Mouse (Mus musculus): ENCODE measurements around the gene Cul4a. TPM values are rescaled to one million over a fixed set of nuclear protein-coding genes. Genes with fewer than 3 reads are reported as not detected.

Cul4a gene
- total RNA-seq, 4 experiments from 2014 or later, result 160 to 191 (median 169) TPM

DNA sequence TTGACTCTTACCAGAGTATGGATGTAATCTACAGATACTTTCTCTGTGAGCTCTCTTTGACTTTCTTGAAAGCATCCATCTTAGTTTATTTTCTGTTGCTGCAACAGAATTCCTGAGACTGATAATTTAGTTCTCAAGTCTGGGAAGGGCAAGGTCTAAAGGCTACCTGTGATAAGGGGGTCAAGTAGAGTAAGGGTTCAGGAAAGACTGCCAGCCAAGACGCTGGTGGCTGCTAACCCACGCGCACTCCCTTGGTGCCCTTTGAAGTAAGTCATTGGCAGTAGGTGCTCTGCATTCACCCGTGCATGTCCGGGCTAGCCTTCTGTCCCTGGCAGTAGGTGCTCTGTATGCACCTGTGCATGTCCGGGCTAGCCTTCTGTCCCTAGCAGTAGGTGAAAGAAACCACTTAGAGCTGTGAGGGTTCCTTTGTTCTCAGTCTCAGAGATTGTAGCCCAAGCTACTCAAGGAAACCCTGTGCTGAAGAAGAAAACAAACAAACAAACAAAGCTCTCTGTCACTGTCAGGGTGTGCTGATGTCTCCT, 34.3 kb downstream of the Cul4a start:
- DNase-seq, result no peak

DNA sequence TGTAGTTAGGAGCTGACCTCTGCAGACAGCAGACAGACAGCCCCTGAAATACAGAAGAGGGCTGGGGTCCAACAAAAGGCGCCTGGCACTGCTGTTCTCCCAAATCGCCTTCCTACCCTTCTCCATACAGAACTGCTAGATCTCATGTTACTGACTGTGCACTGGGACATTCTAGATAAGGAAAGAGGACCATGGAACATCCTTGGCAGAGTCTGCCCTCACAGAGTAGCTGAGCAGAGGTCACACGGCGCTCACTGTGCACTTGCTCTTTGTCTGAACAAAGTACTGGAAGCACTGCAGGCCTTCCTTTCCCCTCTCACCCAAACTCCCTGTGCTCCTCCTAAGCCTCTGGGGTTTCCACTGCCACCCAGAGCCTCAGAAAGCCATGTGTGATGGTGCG, 36.3 kb downstream of the Cul4a start:
- no peak for DNase-seq

DNA sequence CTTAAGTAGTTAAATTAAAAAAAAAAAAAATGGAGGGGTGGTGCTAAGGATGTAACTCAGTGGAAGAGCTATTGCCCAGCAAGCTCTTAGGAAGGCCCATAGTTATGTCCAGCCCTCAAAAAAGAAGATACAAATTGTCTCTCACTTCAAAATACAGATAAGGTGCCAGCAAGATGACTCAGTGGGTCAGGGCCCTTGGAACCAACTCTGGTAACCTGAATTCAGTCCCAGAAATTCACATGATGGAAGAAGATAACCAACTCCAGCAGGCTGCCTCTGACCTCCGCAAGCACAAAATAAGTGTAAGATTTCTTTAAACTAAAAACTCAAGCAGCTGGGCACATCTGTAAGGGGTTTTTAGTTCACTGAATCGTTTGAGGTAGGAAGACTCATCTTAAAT, 43.1 kb downstream of the Cul4a start:
- DNase-seq, result peak; percentile 34

DNA sequence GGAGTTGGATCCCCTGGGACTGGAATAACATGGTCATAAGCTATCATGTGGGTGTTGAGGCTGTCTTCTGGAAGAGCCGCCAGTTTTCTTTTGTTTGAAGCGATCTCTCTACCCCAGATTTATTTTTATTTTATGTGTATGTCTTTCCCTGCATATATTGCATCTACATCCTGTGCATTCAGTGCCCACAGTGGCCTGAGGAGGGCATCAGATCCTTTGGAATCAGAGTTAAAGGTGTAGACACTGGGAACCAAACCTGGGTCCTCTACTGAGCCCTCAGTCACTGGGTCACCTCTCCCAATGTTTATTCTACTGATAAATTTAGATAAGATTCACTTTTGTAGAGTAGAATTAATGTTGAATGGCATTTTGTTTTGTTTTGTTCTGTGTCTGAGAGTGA, 43.9 kb downstream of the Cul4a start:
- DNase-seq, result no peak

DNA sequence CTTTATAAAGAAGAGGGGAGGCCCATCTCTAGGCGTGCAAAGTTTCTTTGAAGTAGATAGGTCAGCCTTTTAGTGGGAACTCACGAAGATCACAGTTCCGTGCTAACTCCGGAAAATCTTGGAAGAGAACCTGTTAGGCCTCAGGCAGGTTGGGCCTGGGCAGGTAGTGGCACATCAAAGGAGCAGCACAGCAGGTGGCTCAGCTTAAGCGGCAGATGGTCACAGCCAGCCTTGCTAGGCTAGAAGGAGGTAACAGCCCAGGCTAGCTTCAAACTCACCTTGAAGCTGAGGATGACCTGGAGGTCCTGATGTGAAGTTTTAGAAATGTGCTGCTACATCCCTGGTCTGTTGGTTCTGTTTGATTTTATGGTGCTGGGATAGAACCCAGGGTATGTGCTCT, 44.4 kb downstream of the Cul4a start:
- no peak for DNase-seq

DNA sequence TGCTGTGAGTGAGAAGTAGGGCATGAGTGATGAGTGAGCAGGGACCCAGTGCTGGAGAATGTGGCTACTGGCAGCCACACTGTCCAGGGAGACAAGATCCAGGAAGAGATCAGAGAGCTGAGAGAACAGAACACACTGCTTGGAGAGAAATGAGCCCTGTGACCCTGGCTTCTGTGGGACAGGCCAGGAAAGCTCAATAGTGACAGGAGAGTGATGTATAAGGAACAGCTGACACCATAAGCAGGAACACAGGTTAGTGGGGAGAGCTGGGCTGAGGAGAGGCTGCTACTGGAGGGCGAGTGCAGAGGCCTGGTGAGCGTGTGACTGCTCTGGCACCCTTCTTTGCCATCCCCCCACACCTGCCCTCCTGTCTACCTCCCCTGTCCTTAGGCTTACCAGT, 45.5 kb downstream of the Cul4a start:
- DNase-seq, result no peak

DNA sequence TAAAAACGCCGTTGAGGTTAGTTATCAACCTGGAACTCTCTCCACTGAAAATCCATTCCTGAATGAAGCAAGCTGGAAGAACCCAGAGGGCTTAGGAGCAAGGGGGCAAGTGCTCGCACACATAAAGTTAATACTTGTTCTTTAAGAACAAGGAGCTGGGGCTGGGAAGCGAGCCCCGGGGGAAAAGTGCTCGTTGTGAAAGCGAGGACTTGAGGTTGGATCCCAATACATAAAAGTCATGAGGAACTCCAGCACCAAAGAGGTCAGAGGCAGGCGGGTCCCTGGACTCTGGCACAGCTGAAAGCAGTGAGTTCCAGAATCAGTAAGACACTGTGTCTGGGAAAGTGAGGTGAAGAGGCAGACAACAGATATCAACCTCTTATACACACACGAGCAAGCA, 48.7 kb downstream of the Cul4a start:
- no peak for DNase-seq

DNA sequence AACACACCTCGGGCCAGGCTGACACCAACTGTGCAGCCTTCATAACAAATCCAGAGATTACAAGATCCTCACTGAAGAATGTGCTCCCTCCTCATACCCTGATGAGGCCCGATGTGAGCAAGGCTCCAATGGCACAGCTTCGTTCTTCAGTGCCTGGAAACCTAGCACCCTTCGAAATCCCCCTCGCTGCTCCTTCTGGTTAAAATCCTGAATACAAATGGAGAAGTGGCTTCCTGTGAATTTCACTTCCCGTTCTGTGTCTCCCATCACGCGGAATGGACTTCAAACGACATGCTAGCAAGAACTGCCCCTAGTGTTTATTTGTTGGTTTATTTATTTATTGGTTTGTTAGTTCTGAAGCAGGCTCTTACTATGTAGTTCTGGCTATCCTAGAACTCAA, 49.9 kb downstream of the Cul4a start:
- no peak for DNase-seq

DNA sequence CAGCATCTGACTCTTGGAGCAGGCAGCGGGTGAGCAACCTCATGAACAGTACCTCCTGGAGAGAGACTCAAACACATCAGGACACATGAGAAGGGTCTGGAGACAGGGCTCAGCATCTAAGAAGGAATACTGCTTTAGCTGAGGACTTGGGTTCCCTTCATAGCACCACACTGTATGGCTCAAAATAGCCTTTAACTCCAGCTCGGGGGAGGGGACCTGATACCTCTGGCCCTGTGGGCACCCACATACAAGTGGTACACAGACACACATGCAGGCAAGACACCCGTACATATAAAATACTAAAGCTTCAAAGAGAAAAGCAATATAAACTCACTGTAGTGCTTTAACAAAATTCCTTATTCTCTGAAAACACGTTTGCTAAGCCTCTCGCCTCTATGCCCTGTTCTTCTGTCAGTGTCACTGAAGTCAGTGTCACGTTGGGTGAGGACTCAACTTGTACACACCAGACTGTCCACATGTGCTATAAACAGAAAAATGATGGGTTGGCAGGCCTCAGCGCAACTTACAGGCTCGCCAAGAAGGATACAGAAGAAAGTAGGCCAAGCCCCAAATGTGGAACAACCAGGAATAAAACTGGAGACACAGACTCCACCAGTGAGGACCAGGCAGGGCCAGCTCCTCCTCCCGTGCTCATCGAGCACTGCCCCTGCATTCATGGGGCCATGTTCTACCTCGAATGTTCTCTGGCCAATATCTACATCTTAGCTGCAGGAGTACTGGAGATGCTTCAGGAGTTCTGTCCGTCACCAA, 51.1 kb downstream of the Cul4a start:
- DNase-seq, result no peak

DNA sequence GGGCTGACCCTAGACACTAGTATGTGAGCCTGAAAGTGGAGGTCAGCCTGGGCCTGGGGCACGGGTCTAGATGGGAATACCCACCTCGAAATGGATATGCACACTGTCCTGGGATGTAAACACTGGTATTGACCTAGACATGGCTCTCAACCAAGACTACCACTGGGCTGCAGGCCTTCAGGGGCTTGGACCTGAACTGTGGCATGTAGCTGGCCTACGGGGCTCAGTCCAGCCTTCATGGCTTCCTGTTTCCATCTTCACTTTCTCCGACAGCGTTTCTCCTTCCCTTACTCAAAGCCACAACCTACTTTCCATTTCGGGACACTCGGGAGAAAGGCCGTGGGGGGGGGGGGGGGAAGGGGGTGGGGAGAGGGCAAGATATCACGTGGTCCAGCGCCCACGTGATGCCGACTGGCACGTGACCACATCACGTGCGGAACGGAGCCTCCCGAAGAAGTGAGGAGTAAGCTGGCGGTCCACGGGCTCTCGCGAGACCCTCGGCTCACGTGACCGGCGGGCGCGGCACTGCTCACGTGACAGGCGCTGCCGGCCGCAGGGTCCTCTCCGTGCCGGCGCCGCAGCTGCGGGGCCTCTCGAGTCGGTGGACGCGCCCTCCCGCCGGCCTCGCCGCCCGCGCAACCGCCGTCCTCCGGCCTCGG, 53.4 kb downstream of the Cul4a start, which contains the start of gene Lamp1:
TSS of gene Lamp1 (plus strand) at position 444 of the 659 bp plus-strand sequence.
- peak; percentile 98 for DNase-seq

DNA sequence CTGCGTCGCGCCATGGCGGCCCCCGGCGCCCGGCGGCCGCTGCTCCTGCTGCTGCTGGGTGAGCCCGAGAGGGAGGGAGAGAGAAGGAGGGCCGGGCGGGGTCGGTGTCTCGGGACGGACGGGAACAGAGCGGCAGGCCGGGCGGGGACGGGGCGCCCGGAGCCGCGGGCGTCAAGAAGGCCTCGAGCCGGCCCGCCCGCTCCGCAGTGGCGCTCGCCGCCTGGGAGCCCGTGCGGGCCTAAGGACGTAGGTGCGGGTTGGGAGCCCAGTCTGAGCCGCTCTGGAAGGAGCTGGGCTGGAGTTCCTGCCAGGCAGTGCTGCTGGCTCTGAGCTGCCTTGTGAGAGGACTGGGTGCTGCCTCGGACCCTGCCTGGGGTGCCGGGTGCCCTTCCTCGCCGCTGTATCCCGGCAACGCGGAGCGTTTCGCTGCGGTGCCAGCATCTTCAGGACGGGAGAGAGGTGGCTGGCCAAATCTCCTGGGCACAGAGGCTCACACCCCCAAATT, 54.0 kb downstream of the Cul4a start:
- peak; percentile 32 for DNase-seq

DNA sequence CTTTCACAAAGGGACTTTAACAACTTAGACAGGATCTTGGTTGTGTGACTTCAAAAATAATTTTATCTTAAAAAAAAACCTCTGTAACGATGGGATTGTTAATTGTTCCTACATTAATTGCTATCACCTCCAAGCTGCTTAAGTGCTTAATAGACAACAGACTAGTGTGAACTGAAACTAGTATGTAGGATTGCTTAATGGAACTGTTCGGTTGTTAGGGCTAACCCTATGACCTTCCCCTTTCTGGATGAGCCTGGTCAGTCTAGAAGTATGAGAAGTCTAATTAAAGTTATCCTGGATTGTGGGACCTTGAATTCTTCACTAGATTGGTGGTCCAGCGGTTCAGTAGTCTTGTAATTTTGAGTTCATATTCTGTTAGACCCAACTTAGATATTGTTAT, 55.3 kb downstream of the Cul4a start:
- DNase-seq, result no peak

DNA sequence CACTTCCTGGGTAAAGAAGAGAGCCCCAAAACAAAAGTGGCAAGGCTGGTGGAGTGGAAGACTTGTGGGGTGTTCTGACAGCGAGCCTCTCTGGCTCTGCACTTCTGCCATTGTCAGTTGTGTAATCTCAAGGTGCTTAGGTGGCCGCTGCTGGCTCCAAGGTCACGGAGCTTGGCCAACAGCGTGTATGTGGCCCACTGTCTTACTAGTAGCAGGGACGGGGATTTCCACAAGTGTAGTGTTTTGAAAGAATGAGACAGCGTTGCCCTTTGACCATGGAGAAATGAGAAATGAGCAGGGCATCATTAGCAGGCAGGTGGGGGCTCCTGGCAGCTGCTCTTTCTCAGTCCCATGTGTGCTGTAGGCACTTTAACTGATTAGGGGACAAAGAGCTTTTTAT, 56.7 kb downstream of the Cul4a start:
- no peak for DNase-seq

DNA sequence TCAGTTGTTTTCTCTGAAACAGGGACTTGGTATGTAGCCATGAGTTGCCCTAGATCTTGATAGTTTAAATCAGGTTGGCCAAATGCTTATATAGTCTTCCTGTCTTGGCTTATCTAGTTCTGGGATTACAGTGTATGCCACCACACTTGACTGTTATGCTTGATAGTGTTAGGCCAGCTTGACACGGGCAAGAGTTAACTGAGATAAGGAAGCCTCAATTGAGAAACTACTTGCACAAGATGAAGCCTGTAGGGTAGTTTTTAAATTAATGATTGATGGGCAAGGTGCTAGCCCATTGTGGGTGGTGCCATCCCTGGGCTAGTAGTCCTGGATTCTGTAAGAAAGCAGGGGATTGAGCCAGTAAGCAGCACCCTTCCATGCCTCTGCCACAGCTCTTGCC, 58.1 kb downstream of the Cul4a start:
- DNase-seq, result no peak

DNA sequence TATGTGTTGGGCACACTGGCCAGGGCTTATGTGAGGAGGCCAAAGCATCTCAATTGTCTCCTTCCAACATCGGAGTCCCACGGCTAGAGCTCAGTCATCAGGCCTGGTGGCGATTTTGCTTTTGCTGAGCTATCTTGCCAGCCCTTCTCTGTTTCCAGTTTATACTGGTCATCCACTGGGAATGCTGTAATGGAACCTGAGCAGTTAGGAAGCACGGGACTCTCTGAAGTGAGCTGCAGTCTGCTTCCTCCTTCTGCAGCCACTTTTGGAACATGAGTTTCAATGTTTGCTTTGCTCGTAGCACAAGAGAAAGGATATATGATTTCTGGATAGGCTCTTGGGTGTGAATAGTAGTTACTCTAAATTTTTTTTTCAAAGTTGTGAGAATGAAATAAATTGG, 58.9 kb downstream of the Cul4a start:
- DNase-seq, result no peak

DNA sequence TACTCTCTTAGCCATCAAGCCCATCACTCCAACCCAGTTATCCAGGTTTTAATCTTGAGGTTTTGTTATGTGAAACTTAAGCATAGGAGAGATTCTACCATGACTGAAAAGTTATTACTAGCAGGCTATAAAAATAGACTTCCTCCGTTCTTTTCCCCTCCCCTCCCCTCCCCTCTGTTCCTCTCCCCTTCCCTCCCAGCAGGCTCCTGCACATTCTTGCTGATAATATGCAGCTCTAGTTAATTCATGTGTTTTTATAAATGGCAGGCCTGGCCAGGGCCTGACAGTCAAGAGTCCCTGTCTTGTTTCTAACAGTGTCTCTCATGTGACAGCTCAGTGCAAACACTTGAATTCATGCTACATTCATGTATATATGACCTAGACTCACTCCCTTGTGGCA, 65.1 kb downstream of the Cul4a start:
- DNase-seq, result no peak

DNA sequence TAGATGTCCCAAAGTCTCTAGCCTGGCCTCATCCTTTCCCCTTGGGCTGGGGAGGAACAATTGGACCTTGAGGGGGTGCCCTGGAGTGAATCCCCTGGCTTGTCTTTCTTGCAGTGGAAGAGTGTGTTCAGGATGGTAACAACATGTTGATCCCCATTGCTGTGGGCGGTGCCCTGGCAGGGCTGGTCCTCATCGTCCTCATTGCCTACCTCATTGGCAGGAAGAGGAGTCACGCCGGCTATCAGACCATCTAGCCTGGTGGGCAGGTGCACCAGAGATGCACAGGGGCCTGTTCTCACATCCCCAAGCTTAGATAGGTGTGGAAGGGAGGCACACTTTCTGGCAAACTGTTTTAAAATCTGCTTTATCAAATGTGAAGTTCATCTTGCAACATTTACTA, 68.9 kb downstream of the Cul4a start:
- DNase-seq, result no peak

DNA sequence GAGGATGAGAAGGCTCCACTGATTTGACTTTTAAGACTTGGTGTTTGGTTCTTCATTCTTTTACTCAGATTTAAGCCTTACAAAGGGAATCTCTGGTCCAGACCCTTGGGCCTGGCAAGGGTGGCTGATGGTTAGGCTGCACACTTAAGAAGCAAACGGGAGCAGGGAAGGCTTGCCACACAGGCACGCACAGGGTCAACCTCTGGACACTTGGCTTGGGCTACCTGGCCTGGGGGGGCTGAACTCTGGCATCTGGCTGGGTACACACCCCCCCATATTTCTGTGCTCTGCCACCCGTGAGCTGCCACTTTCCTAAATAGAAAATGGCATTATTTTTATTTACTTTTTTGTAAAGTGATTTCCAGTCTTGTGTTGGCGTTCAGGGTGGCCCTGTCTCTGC, 69.4 kb downstream of the Cul4a start:
- no peak for DNase-seq

DNA sequence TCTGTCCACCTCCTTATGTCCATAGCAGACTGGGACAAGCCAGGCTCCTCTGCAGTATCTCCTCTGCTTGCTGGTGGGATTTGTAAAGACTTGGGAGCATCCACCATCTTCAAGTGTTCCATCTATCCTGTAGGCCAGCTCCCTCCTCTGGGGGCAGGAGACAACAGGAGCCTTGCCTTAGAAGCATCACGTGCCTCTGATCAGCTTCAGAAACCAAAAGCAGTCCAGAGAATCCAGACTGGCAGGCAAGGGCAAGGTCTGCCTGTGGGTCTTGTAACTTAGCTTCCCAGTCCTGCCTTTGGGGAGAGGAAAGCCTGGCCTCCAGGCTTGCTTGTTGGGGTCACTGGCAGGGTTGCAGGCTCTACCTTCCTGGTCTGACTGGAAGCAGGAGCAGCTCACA, 70.2 kb downstream of the Cul4a start:
- no peak for DNase-seq

DNA sequence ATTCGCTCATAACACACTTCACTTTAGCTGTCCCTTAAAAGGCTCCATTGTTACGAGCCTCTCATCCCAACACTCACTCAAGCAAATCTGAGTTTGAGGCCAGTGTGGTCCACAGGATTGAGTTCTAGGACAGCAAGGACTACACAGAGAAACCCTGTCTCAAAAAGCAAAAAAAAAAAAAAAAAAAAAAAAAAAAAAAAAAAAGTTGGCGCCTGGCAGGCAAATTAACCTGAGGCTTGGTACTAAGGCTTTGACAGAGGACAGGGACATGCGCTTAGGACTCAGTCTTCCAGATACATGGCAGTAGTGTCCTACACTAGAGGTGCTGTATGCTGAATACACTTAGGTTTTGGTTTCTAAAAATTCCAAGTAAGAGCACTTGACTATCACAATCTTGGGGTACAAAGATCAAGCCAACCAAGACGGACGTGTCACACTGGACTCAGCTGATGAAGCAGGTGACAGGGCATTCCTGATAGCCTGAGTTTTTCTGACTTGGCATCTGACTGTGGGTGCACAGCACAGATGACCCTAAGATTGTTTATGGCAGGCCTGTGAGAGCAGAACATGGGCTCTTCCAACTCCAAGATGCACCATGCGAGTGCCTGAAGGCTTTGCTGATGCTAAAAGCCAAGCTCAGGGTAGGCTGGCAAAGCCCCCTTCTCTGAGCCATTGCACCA, 71.9 kb downstream of the Cul4a start:
- DNase-seq, result no peak

DNA sequence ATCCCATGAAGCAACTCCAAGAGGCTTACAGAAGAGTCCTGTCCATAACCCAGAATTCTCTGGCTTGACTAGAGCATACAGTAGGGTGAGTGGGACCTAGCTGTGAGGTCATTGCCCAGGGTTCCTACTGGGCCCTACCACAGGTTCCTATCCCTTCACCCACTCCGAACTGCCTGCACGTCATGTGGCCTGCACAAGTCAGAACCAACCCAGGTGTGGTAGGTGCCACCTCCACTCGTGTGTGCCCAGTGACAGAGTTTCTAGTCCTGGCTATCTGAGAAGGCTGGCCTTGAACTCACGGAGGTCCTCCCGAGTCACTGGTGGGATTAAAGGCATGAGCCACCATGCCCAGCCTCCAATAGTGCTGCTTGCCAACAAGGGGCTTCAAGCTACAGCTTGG, 72.7 kb downstream of the Cul4a start:
- DNase-seq, result no peak

DNA sequence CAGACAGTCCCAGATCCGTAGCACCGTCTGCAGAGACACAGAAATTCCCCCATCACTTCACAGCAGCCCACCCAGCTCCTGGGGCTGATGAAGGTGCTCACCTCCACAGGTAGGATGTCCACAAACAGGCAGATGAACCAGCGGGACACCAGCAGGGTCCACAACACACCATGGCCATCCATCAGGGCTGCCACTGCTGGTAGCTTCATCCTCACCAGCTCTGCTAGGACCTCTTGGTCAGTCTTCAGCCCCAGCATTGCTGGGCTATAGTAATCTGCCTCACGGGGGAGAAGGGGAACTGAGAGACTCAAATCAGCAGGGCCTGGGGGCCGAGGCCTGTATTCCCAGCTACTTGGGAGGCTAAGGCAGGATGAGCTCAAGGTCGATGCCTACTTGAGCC, 74.1 kb downstream of the Cul4a start:
- no peak for DNase-seq

DNA sequence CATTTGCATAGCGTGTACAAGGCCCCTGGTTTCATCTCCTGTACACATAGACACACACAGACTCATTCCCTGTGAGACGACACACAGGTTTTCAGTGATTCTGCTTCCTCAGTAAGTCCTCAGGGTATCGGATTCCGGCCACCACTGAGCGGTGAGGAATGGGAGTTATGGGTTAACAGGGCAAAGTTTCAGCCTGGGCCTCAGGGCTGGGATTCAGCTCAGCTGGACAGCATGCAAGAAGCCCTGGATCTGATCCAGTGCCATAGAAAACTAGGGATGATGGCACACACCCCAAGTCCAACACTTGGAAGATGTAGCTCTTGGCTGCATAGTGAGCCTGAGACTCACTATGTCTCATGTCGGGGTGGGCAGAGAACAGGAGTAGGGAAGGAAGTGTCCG, 74.5 kb downstream of the Cul4a start:
- DNase-seq, result no peak

Measured in adrenal gland, adult 8-10 months (tissue).